Mouse (Mus musculus) ES-CJ7 (cell line): ENCODE measurements around the gene Arhgef19.

ENCODE experiments used
- DNase-seq: peaks from one replicate; pipeline ENCODE4 v3.0.0; 2011; ENCODE audit warnings: low read depth, low spot score

The Arhgef19 gene

GRCm38 (mm10) chr4:141283176-141283878 lies 44.0 kb downstream of the Arhgef19 start:
- DNase-seq, result peak; percentile 78

- DNase-seq, result peak; percentile 93
Observed at GRCm38 (mm10) chr4:141283879-141284411, 44.6 kb downstream of the Arhgef19 start.

GRCm38 (mm10) chr4:141284486-141284885 lies 45.2 kb downstream of the Arhgef19 start:
- DNase-seq, result peak; percentile 96

GRCm38 (mm10) chr4:141285128-141285527 lies 45.8 kb downstream of the Arhgef19 start:
- DNase-seq, result peak; percentile 69

- peak; percentile 96 for DNase-seq
Observed at GRCm38 (mm10) chr4:141286860-141287517, 47.7 kb downstream of the Arhgef19 start.

GRCm38 (mm10) chr4:141287518-141288004 lies 48.3 kb downstream of the Arhgef19 start:
- DNase-seq, result no peak

- DNase-seq, result peak; percentile 76
Observed at GRCm38 (mm10) chr4:141288152-141288551, 48.9 kb downstream of the Arhgef19 start.

GRCm38 (mm10) chr4:141291571-141292375 lies 52.5 kb downstream of the Arhgef19 start:
- DNase-seq, result peak; percentile 99

GRCm38 (mm10) chr4:141295774-141296186 lies 56.5 kb downstream of the Arhgef19 start:
- DNase-seq, result peak; percentile 78

- DNase-seq, result no peak
Observed at GRCm38 (mm10) chr4:141297934-141298333, 58.6 kb downstream of the Arhgef19 start.

GRCm38 (mm10) chr4:141299356-141299755 lies 60.1 kb downstream of the Arhgef19 start:
- no peak for DNase-seq

GRCm38 (mm10) chr4:141300196-141300595 lies 60.9 kb downstream of the Arhgef19 start:
- DNase-seq, result no peak

- peak; percentile 94 for DNase-seq
Observed at GRCm38 (mm10) chr4:141301116-141301553, 61.8 kb downstream of the Arhgef19 start, which contains the start of gene Epha2. Gene Epha2, plus strand, starts transcription at chr4:141301240.

- peak; percentile 69 for DNase-seq
Observed at GRCm38 (mm10) chr4:141301591-141302427, 62.5 kb downstream of the Arhgef19 start.

- DNase-seq, result no peak
Observed at GRCm38 (mm10) chr4:141302428-141303401, 63.4 kb downstream of the Arhgef19 start.

GRCm38 (mm10) chr4:141303402-141304222 lies 64.3 kb downstream of the Arhgef19 start:
- no peak for DNase-seq

GRCm38 (mm10) chr4:141304223-141304611 lies 64.9 kb downstream of the Arhgef19 start:
- DNase-seq, result no peak

GRCm38 (mm10) chr4:141306057-141306456 lies 66.8 kb downstream of the Arhgef19 start:
- no peak for DNase-seq
